Mouse (Mus musculus): ENCODE results near the gene Pate1.

Gene Pate1

GRCm38 (mm10) chr9:35687013-35687412 lies at the start of gene Pate1:
Pate1 (minus strand) TSS chr9:35687390.
- DNase-seq, result peak; percentile 8

- no peak for DNase-seq
Measured at GRCm38 (mm10) chr9:35707265-35707664, 20.1 kb upstream of the Pate1 start.

GRCm38 (mm10) chr9:35691924-35692323 lies 4.7 kb upstream of the Pate1 start:
- no peak for DNase-seq

GRCm38 (mm10) chr9:35673557-35673956 lies 13.6 kb downstream of the Pate1 start:
- no peak for DNase-seq

DNA sequence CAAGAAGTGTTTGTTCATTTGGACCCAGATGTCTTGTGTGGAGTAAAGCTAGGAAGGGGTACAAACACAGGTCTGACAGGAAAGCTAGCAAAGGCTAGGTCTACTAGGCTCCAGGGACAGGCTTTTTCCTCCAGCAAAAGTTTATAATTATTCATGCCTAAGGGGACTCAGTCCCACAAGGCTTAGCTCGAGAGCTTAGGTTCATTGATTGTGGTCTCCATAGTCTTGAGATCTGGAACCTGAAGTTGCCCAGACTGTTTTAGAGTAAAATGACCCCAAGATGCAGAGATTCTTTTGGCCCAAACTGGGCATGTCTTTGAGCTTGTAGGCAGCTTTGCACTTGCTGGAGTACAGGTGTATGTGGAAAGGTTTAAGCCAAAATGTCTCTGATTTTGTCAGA lies 39.1 kb downstream of the Pate1 start, which contains the start of gene Pate3:
TSS of gene Pate3 (minus strand) at position 101 of the 400 bp plus-strand sequence.
- DNase-seq, result no peak

Measured in lung, postnatal 10 days (tissue).